In genomic region chr13:92547093-92547492, GRCm38 (mm10) we compare ENCODE assay signal across 33 mouse cellular contexts. TPM values are rescaled to one million over a fixed set of nuclear protein-coding genes. Genes with fewer than 3 reads are reported as not detected.
"Had no signal": no experiment of that assay in that cellular context is flagged by ENCODE, and none has a peak within 500 bp of the region (broad histone marks: within the 10 kb centered on the region; RNA-seq: fewer than 3 reads in every experiment).

No protein-coding gene starts in this region.

- H3K9me3 ChIP-seq: forebrain, embryonic 15.5 days had no signal

- H3K4me2 ChIP-seq: embryonic facial prominence, embryonic 12.5 days; embryonic facial prominence, embryonic 13.5 days; embryonic facial prominence, embryonic 15.5 days; forebrain, embryonic 12.5 days; forebrain, embryonic 13.5 days; forebrain, embryonic 15.5 days had no signal

- H3K27ac ChIP-seq: embryonic facial prominence, embryonic 12.5 days; embryonic facial prominence, embryonic 13.5 days; embryonic facial prominence, embryonic 15.5 days; forebrain, embryonic 10.5 days; forebrain, embryonic 12.5 days; forebrain, embryonic 13.5 days; forebrain, embryonic 15.5 days; gastrocnemius, adult 2 months; heart, adult 2 months had no signal

- DNase-seq: cerebellum, adult 18-20 months; cerebellum, adult 2 months; cerebellum, adult 8-10 months; cerebellum, adult 9-10 months; cerebellum, adult 9-11 months; cerebellum, postnatal 10 days; cerebellum, postnatal 14 days; cerebellum, postnatal 25 days; cerebellum, postnatal 36 days; embryo, embryonic 11 days; forebrain, postnatal 0 days; gastrocnemius, adult 2 months; gastrocnemius, postnatal 10 days; gastrocnemius, postnatal 14 days; gastrocnemius, postnatal 25 days; gastrocnemius, postnatal 36 days; heart, adult 11 months; heart, adult 18-20 months; heart, adult 2 months had no signal

- H3K4me3 ChIP-seq: embryonic facial prominence, embryonic 12.5 days; embryonic facial prominence, embryonic 13.5 days; embryonic facial prominence, embryonic 15.5 days; erythroblast, embryonic 14.5 days; forebrain, embryonic 10.5 days; forebrain, embryonic 12.5 days; forebrain, embryonic 13.5 days; forebrain, embryonic 15.5 days; gastrocnemius, adult 2 months; heart, adult 2 months had no signal

- H3K36me3 ChIP-seq: embryonic facial prominence, embryonic 12.5 days; embryonic facial prominence, embryonic 13.5 days; embryonic facial prominence, embryonic 15.5 days; forebrain, embryonic 10.5 days; forebrain, embryonic 12.5 days; forebrain, embryonic 15.5 days had no signal

- H3K9ac ChIP-seq: embryonic facial prominence, embryonic 12.5 days; embryonic facial prominence, embryonic 13.5 days; embryonic facial prominence, embryonic 15.5 days; forebrain, embryonic 12.5 days; forebrain, embryonic 13.5 days; forebrain, embryonic 15.5 days; forebrain, postnatal 0 days had no signal

- H3K4me1 ChIP-seq: embryonic facial prominence, embryonic 12.5 days; embryonic facial prominence, embryonic 13.5 days; embryonic facial prominence, embryonic 15.5 days; forebrain, embryonic 10.5 days; forebrain, embryonic 12.5 days; forebrain, embryonic 13.5 days; forebrain, embryonic 15.5 days had no signal

- ATAC-seq: forebrain, embryonic 13.5 days; forebrain, embryonic 14.5 days; forebrain, embryonic 15.5 days; forebrain, embryonic 16.5 days; forebrain, postnatal 0 days had no signal

- H3K27me3 ChIP-seq: embryonic facial prominence, embryonic 12.5 days; embryonic facial prominence, embryonic 13.5 days; embryonic facial prominence, embryonic 15.5 days; forebrain, embryonic 12.5 days; forebrain, embryonic 13.5 days; forebrain, embryonic 15.5 days had no signal

RNA-seq across cellular contexts. Expression of gene Spz1, which starts 28.9 kb away (rescaled TPM):
- polyA plus RNA-seq: cerebellum, adult 2 months; cortical plate, adult 2 months; embryonic facial prominence, embryonic 11.5 days; embryonic facial prominence, embryonic 12.5 days; embryonic facial prominence, embryonic 13.5 days; embryonic facial prominence, embryonic 15.5 days; erythroblast, embryonic 14.5 days; forebrain, embryonic 10.5 days; forebrain, embryonic 11.5 days; forebrain, embryonic 12.5 days; forebrain, embryonic 13.5 days; forebrain, embryonic 14.5 days; forebrain, embryonic 15.5 days; forebrain, embryonic 16.5 days; forebrain, postnatal 0 days; frontal cortex, adult 2 months had no signal
